Mouse (Mus musculus): ENCODE data around the gene Chmp2b. TPM values are rescaled to one million over a fixed set of nuclear protein-coding genes. Genes with fewer than 3 reads are reported as not detected.
A peak's percentile ranks its signal among the peaks of the same experiment; 100 is the strongest.

Chmp2b gene
- 23.9 and 35.6 TPM in 2 replicates for polyA plus RNA-seq (2012; rRNA removed)

DNA sequence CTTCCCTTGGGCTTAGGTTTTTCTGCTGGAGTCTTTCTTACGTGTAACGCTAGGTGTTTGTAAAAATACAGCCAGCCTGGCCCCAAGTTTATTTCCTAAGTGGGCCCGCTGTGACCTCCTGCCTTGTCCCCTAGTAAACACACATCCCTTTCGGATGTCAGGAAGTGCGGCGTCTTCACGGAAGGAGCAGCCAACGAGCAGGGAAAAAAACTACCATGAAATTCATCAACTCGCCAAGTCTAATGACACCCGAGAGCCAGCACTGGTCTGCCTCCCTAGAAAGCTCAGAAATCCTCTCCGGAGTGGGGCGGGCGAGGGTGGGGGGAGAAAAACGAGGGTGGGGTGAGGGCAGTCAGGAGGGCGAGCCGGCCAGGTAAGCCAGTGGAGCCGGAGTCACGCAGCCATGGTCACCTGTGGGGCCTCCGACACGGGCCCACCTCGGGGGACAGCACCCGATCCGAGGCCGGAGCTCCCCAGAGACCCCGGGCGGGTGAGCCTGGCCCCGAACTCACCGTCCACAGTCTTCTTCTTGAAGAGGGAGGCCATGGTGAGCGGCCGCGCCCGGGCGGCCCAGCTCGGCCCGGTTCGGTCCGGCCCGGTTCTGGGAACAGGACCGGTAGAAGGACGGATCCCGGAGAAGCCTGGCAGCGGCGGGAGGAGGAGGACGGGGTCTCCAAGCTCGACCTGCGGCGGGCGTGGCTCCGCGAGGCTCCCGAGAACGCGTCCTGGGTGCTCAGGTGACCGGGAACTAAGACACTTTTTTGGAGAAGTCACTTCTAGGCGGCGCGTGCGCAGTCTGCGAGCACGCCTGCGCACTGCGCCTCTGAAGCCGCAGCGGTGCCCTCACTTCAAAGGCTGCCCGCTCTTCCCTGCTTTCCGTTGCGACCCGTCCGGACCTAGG is at the start of gene Chmp2b:
Gene Chmp2b, minus strand, starts transcription at position 764 of the 901 bp plus-strand sequence.
- under 1% methylated on average over 69 of the region's 69 CpGs for WGBS
- DNase-seq (ENCODE audit: low read depth, low spot score), result no peak

DNA sequence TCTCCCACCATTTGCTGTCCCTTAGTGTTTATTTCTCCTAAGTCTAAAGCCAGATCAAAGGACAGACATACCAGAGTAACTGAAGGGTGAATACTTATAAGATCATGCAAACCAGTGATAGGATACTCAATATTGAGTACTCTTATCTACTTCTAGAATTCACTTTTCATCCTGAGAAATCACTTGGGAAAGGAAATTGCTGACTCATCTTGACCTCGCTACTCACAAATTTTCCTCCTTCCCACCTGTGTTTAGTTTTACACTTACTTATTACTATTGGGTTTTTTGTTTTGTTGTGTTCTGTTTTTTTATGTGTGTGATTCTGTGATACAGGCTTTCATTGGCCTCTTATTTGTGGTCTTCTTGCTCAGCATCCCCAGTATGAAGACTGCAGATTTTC is 49.2 kb upstream of the Chmp2b start:
- WGBS, result 98% methylated on average over 1 of the region's 1 CpGs
- DNase-seq (ENCODE audit: low read depth, low spot score), result no peak

DNA sequence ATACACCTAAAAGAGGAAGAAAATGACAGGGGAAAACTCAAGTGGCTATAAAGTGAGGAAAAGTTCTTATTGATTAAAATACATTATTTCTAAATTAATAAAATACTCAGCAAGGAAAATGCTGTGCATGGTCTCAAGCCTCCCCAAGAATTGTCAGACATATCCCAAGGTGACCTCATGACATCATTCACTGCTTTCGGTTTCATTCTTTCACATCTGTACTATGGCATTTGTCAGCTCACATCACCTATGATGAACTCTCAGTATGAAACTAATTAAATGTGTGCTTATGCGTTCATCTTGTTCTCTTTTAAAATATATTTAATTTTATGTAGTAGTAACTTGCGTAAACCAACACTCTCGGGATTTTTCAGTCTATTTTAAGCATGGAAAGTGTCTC is 38.3 kb upstream of the Chmp2b start:
- 83% methylated on average over 4 of the region's 4 CpGs for WGBS
- no peak for DNase-seq (ENCODE audit: low read depth, low spot score)

- WGBS, result 23% methylated on average over 7 of the region's 7 CpGs
These were observed 23.8 kb upstream of the Chmp2b start for GRCm38 (mm10) chr16:65586111-65586865.

DNA sequence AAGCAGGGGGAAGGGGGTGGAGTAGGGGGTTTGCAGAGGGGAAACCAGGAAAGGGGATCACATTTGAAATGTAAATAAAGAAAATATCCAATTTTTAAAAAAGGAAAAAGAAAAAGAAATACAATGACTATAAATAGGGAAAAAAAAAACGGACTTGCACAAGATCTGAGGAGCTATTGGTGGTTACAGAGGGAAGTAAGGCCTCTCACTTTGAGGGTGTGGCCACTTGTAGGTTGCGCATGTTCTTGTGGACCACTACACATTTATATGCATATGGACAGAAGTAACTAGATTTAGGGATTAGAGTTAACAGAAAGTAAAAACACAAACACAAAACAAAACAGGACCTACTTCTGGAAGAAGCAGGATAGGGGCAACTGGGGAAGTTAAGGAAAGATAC is 23.2 kb upstream of the Chmp2b start:
- WGBS, result 78% methylated on average over 2 of the region's 2 CpGs

More at GRCm38 (mm10) chr16:65586111-65586865, 23.8 kb upstream of the Chmp2b start:
- DNase-seq (ENCODE audit: low read depth, low spot score), result no peak

DNA sequence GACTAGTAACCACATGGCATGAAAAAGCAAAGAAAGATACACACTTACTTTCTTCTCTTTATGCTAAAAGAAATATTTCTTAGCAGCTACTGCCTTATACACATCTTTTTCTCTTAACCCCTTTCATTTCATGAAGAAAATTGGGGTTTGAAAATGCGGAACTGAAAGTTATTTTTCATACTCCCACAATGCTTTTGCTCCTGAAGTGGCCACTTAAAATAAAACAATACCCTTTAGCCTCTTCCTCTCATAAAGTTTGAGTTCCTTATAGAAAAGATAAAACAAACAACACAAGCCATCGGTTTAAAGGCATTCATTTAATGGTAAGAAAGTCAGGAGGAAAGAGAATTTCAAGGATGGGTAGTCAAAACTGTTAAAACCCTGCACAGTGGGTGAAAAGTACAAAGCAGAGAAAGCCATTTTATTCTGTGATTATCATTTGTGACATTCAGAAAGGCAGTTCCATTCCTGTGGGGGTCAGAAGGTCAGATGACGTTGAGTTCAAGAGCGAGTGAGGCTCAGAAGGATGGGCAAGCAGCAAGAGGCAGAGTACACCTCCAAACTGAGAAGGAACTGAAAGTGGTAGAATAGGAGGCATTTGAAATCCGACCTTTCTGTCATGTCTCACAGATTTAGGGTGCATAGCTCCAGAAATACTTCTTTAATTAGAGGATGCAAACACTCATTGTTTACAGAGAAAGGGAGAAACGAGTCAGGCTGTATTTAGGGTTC is 14.9 kb upstream of the Chmp2b start:
- WGBS, result 47% methylated on average over 6 of the region's 6 CpGs
- DNase-seq (ENCODE audit: low read depth, low spot score), result no peak

More for the DNA sequence above, 23.2 kb upstream of the Chmp2b start:
- no peak for DNase-seq (ENCODE audit: low read depth, low spot score)

GRCm38 (mm10) chr16:65568853-65569252 is 6.3 kb upstream of the Chmp2b start:
- 68% methylated on average over 4 of the region's 4 CpGs for WGBS
- DNase-seq (ENCODE audit: low read depth, low spot score), result no peak

GRCm38 (mm10) chr16:65564951-65565350 is 2.4 kb upstream of the Chmp2b start:
- peak; percentile 79 for DNase-seq (ENCODE audit: low read depth, low spot score)
- 24% methylated on average over 1 of the region's 1 CpGs for WGBS

DNA sequence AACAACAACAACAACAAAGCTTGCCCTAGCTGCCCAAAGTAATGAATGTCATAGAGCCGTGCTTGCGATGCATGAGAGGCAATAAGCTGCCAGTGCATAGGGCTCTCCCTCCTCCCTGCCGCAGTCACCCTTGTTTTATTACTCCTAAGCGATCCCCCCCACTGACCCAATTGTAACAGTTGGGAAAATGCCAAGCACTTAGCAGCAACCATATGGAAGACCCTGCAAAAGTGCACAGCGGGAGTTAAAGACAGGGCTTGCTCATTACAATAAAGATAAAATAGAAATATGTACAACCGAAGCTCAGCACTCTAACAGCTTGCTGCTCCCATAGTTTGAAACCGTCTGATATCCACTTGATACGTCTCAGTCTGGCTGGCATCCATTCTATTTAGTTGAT is 1.8 kb upstream of the Chmp2b start:
- no peak for DNase-seq (ENCODE audit: low read depth, low spot score)
- WGBS, result 28% methylated on average over 8 of the region's 8 CpGs

DNA sequence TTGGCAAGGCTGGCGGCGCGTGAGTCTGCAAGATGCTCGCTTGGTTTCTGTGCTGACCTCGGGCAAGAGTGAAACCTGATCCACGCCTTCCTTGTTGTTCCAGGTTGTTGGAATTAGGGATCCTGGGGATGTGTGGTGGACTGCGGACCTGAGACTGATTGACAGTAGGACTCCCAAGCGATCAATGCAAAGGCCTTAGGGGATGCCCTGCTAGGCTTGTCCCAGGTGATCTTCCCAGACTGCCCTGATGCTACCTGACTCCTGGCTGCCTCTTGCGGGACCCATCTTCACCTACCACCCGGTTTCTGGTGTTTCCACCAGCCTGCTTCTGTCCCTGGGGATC is 309 bp upstream of the Chmp2b start:
- DNase-seq (ENCODE audit: low read depth, low spot score), result no peak

GRCm38 (mm10) chr16:65560996-65561962 is 1.2 kb downstream of the Chmp2b start:
- DNase-seq (ENCODE audit: low read depth, low spot score), result no peak
- 3% methylated on average over 8 of the region's 8 CpGs for WGBS

More for the DNA sequence above, 309 bp upstream of the Chmp2b start:
- WGBS, result 2% methylated on average over 10 of the region's 10 CpGs

DNA sequence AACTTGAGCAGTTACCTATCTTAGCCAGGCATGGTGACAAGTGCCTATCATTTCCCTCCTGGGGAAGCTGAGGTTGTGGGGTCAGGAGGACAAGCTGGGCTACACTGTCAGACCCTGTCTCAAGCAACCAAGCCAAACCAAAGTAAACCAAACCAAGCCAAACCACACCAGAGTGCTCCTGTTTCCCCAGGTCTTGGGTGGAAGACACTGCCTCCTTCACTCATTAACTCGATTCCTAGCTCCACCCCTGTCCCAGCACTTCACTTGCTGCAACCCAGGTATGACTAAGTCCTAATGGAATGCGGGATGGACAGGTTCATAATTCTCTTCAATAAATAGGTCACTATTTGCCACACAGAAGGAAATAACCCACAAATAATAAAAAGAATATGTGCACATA is 2.9 kb downstream of the Chmp2b start:
- DNase-seq (ENCODE audit: low read depth, low spot score), result no peak

DNA sequence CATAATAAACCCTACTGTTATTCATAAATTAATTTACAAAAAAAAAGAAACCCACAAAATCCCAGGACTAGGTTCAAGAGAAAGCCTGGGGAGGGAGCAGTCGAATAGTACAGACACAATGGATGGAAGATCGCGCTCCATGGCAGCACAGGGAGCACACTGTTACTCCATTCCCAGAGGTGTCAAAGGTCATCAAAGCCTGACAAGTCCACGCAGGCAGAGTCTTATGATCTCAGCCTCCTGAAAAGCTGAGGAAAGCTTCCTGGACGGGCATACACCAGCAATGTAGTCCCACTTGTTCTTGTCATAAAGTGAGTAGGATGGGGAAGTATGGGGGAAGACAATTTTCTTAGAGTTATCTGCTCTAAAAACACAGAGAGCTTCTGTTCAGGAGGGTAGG is 5.2 kb downstream of the Chmp2b start:
- WGBS, result 72% methylated on average over 5 of the region's 5 CpGs
- no peak for DNase-seq (ENCODE audit: low read depth, low spot score)

More for the DNA sequence above, 2.9 kb downstream of the Chmp2b start:
- 28% methylated on average over 2 of the region's 2 CpGs for WGBS

DNA sequence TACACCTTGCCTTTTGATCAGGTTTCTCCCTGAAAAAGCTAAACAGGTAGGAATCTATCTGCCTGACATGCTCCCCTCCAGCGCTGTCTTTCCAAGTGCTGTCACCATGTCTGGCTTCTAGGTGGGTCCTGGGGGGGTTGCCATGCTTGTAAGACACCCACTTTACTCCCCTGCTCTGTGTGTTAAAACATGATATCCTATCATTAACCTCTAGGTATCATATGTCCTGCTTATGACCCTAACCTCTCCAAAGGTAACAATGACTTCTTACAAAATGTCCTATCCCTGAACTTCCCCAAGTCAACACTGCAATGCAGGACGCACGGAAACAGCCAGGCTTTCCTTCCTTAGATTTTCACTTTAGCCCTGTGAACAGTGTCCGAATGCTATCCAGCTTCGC is 8.3 kb downstream of the Chmp2b start:
- no peak for DNase-seq (ENCODE audit: low read depth, low spot score)
- 85% methylated on average over 5 of the region's 5 CpGs for WGBS

DNA sequence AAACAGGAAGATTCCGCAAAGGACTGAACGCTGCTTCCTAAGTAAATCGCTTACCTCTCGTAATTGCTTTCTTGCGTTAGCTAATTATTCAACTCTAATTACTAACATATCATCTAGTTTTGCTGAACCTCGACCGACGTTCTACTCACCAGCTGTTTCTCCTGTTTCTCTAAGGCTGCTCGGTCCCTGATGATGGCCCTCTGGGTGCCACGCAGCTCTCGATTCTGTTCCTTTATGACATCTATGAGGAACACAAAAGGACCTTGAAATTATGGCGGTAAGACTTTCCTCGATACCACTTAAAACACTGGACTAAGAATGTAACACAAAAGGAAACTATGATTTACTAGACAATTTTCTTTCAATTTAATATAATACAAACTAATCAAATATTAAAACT is 11.7 kb downstream of the Chmp2b start:
- WGBS, result 91% methylated on average over 13 of the region's 13 CpGs
- DNase-seq (ENCODE audit: low read depth, low spot score), result no peak

GRCm38 (mm10) chr16:65548960-65549359 is 13.6 kb downstream of the Chmp2b start:
- 75% methylated on average over 7 of the region's 7 CpGs for WGBS

DNA sequence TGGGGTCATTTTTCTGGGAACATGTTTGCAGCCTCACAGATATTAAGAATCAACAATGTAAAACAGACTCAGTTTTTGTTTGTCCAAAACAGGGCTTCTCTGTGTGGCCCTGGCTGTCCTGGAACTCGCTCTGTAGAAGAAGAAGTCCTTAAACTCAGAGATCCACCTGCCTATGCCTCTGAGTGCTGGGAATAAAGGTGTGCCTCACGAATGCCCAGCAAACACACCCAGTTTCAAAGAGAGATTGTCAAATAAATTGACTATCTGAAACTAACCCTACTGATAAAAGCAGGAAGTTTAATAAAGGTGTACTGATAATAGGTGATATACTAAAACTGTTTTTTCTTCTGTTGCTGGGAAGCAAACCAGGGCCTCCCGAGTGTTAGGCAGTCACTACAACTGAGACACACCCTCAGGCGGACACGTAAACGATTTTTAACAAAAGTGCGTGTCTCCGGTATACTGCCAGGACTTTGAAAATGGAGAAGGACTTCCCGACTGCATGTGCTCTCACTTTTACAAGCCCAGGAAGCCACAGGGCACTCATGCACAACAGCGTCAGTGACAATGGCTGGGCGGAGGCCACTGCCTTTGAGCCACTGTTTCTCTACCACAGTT is 18.7 kb downstream of the Chmp2b start:
- 68% methylated on average over 11 of the region's 11 CpGs for WGBS
- no peak for DNase-seq (ENCODE audit: low read depth, low spot score)

More at GRCm38 (mm10) chr16:65548960-65549359, 13.6 kb downstream of the Chmp2b start:
- no peak for DNase-seq (ENCODE audit: low read depth, low spot score)

DNA sequence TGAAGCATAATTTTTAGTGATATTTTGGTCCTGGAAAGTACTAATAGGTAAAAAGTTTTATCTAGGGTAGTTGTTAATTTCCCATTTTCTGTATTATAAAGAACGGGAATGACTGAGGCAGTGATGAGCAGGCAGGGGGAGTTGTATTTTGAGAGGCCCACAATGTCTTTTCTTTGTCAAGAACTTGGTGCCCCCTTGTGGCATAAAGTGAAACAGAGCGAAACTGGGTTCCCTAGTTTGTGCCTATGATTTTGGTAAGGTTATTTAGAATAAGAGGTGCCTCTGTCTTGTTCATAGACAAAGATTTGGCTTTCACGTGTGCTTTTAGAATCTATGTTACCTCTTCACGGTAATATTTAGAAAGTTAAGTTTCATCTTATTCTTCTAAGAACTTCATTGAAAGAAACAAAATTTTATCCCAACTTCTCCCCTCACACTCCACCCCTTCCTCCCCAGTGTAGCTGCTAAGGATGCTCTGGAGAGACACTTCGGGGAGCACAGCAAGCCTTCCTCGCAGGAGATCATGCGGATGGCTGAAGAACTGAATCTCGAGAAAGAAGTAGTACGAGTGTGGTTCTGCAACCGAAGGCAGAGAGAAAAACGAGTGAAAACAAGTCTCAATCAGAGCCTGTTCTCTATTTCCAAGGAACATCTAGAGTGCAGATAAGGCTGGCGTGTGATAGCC is 29.1 kb downstream of the Chmp2b start:
- WGBS, result 33% methylated on average over 12 of the region's 12 CpGs
- DNase-seq (ENCODE audit: low read depth, low spot score), result peak; percentile 14
